Mouse (Mus musculus): ENCODE results near the gene Slco2a1.

Gene Slco2a1

GRCm38 (mm10) chr9:103086736-103087135 is 98.2 kb downstream of the Slco2a1 start:
- no peak for DNase-seq (ENCODE audit: low spot score)

- DNase-seq (ENCODE audit: low spot score): no peak
These were observed 98.8 kb downstream of the Slco2a1 start for GRCm38 (mm10) chr9:103087301-103087700.

- DNase-seq (ENCODE audit: low spot score): no peak
These were observed 100.1 kb downstream of the Slco2a1 start for GRCm38 (mm10) chr9:103088661-103089060.

- DNase-seq (ENCODE audit: low spot score): no peak
These were observed 101.8 kb downstream of the Slco2a1 start for GRCm38 (mm10) chr9:103090116-103090875.

DNA sequence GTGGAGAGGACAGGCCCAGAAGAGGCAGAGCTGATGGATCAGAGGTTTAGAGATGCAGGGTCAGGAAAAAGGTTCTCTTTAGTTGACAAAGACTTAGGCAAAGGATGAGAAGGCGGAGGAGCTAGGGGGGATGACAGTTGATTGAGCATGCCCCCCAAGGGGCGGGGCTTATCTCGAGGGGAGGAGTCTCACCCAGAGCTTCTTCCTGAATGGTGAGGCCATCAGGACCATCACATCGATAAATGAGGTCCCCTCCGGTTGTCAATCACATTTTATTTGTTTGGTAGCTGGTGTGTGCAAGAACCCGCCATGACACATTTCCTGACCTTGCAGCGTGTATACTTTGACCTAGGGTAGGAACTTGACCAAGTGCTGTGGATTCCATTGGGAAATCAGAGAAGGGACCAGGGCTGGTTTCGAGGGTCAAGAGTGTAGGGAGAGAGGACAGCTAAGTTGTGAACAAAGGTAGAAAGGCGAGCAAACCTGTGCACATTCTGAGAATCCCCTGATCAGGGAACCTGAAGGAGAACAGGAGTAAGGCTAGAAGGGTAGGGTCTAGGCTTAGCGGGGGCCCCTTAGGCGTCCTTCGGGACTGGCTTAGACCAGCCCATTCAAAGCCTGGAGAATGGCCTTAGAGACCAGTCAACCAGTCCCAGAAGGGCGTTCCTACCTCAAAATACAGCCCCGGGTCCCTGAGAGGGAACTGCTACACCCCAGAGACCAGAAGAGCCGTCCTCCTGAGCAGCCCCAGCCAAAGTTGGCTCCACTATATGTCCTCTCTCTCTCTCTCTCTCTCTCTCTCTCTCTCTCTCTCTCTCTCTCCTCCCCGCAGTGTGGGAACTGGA is 102.7 kb downstream of the Slco2a1 start:
- no peak for DNase-seq (ENCODE audit: low spot score)

DNA sequence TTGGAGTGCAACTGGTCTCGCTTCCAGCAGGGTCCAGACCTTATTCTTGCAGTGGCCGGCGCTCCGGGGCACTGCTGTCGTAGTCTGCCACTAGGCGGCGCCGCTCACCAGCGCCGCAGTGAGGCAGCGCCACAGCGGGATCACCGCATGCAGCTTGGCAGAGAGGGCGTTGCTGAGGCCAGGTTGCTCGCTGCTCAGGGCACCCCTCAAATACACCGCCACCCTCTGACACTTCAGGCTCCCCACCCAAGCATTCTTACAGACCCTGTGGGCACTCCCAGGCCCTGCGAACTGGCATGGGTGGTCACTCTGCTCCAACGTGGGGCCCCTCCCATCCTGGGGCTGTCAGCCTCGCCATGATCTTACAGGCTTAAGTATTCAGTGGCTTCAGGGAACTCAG is 103.7 kb downstream of the Slco2a1 start:
- peak; percentile 31 for DNase-seq (ENCODE audit: low spot score)

- DNase-seq (ENCODE audit: low spot score): no peak
These were observed 105.2 kb downstream of the Slco2a1 start for GRCm38 (mm10) chr9:103093681-103094080.

- peak; percentile 28 for DNase-seq (ENCODE audit: low spot score)
These were observed 119.9 kb downstream of the Slco2a1 start for GRCm38 (mm10) chr9:103108341-103108798.

- DNase-seq (ENCODE audit: low spot score): no peak
These were observed 120.6 kb downstream of the Slco2a1 start for GRCm38 (mm10) chr9:103108943-103109670.

DNA sequence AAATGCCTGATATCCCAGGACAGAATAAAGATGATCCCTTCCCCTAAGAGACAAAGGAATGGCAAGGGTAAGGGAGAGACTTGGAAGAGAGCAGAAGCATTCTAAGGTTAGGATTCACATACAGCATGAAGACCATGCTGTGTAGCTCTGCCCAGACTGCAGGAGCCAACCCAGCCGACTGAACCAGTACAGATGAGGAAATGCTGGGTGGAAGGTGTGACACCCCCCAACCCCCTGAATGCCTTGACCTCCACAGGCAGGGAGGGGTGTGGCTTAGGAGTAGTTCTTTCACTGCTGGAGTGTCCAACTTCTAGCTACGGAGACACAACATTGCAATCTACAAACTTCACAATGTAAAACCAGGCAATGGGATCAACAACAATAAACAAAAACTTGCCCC is 121.4 kb downstream of the Slco2a1 start:
- DNase-seq (ENCODE audit: low spot score): no peak

DNA sequence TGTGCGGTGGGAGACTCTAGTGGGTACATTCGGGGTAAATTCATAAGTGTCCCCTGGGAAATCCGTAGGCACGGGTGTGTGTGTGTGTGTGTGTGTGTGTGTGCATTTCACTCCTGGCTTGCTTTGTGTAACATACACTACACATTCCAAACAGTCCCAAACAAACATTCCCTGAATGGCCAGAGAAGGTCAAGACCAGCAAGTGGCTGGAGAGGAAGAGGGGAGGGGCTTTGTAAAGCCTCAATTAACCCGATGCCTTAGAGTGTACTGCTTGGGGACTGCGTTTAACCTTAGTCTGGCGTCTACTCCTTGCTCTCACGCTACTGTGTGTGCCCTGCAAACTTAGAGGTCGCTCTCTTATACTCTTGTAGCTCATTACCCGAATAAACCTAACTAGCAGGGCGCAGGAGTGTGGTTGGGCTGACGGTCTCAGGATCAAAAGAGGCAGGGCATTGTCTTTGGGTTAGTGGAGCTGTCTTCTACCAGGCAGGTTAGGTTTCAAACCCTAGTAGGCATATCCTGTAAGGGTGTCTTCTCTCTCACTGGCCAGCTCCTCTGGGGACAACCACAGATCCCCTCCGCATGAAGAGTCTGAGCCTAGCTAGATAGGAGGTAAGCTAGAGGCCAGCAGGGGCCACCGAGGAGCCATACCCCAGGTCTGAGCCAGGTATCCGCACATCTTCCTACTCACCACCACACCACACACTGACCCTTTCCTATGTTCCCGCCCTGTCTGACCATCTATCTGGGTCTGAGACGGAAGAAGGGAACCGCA is 122.4 kb downstream of the Slco2a1 start:
- no peak for DNase-seq (ENCODE audit: low spot score)

GRCm38 (mm10) chr9:103111621-103112470 is 123.3 kb downstream of the Slco2a1 start, which contains the start of gene Rab6b:
Gene Rab6b, plus strand, starts transcription at chr9:103111787.
- peak; percentile 15 for DNase-seq (ENCODE audit: low spot score)

DNA sequence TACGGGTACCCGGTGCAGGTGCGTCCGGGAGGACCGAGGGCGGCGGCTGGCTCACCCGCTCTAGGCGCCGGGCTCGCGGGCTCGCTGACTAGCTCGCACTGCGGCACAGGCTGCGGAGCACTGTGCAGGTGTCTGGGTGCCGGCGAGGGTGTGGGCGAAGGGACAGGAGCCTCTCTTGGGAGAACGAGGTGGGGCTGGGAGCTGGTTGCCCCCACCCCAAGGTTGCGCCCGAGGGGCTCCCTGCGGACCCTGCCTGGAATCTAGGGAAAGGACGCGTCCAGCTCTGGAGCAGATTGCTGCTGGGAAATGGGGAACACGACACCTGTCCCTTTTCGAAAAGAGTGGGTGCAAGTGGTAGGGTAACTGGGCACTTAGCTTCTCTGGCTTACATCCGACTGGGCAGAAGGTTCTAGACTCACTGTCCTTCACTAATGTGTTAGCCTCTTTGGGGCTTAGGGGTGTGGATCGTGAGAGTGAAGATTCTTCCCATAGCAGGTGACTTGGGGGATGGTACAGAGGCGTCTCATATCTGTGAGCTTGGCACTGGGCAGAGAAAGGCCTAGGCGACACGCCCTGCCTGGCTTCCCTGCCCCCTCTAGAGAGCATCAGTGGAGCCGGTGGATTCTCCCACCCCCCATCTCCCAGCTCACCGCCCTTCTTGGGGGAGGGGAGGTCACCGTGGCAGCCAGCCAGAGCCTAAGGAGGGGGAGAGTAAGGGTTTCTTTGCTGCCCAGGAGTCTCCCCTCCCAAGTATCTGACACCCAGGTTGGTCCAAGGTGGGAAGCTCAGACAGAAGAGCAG is 124.2 kb downstream of the Slco2a1 start:
- no peak for DNase-seq (ENCODE audit: low spot score)

- DNase-seq (ENCODE audit: low spot score): no peak
These were observed 124.8 kb downstream of the Slco2a1 start for GRCm38 (mm10) chr9:103113351-103113750.

GRCm38 (mm10) chr9:103114326-103114725 is 125.8 kb downstream of the Slco2a1 start:
- DNase-seq (ENCODE audit: low spot score): no peak

GRCm38 (mm10) chr9:103114901-103115300 is 126.4 kb downstream of the Slco2a1 start:
- DNase-seq (ENCODE audit: low spot score): no peak

GRCm38 (mm10) chr9:103116941-103117340 is 128.4 kb downstream of the Slco2a1 start:
- DNase-seq (ENCODE audit: low spot score): no peak

DNA sequence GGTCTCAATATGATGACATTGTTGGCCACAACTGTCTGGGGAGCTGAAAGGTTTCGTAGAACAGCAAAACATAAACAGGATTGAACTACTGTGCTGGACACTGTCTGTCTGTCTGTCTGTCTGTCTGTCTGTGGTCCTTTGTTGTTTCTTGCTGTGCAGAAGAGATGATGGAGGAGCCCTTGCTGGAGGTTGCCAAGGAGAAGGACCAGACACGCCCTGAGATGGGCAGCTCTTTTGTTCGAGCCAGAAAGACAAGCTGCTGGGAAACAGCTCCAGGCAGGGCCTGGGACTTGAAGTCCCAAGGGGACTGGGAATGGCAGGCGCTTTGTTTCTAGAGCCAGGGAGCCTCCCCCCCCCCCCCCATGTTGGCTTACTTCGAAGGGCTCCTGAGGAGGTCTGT is 129.0 kb downstream of the Slco2a1 start:
- DNase-seq (ENCODE audit: low spot score): no peak

DNA sequence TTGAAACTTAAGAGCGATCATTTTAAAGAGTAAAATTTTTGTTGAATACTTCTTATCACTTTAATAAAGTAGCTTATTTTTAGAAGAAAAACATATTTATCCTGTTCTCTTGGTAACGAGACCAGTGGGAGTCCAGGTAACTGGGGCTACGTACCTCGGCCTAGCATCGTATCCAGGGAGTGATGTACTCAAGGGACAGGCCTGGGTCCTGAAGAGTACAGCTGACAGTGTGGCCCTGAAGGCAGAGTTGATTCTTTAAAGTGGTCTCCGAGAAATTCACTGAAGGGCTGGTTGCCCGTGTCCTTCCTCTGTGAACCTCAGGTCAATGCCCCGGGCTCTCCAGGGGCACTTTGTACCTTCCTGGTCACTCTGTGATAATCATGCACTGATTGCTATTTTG is 129.4 kb downstream of the Slco2a1 start:
- DNase-seq (ENCODE audit: low spot score): no peak

Data from T-cell, adult 2 months (primary cell).